Mouse (Mus musculus): ENCODE measurements at regions not wholly inside any gene's neighbourhood (a gene's known extent, or its start where the extent isn't known, plus 50 kb on each side); places are given as distances from the start of the nearest gene placed in this dataset.

- no peak overlapping the region for H3K4me3 ChIP-seq (ENCODE audit: low read length)
- no peak overlapping the region for H3K9ac ChIP-seq (ENCODE audit: low read depth, low read length)
- H3K27me3 ChIP-seq (ENCODE audit: control insufficient read depth, insufficient read depth, low read length): no peaks in the 10 kb centered on the region
- ATAC-seq (ENCODE audit: low FRiP score, low TSS enrichment): no peak
- no peak overlapping the region for H3K27ac ChIP-seq (ENCODE audit: low read depth, low read length)
- no peak overlapping the region for H3K4me2 ChIP-seq (replicated peaks; ENCODE audit: low read depth, low read length)
- no peaks in the 10 kb centered on the region for H3K36me3 ChIP-seq (ENCODE audit: control insufficient read depth, insufficient read depth, low read length)
- WGBS: 75% methylated on average over 3 of the region's 3 CpGs
- no peaks in the 10 kb centered on the region for H3K9me3 ChIP-seq (ENCODE audit: control insufficient read depth, low read length)
- H3K4me1 ChIP-seq (ENCODE audit: control insufficient read depth, insufficient read depth, low read length): no peaks in the 10 kb centered on the region
These were observed 58.7 kb upstream of the Nampt start for GRCm38 (mm10) chr12:32760627-32761026.

- no peaks in the 10 kb centered on the region for H3K27me3 ChIP-seq (ENCODE audit: control insufficient read depth, insufficient read depth, low read length)
- no peak for ATAC-seq (ENCODE audit: low FRiP score, low TSS enrichment)
- no peak overlapping the region for H3K4me2 ChIP-seq (replicated peaks; ENCODE audit: low read depth, low read length)
- WGBS: 50% methylated on average over 3 of the region's 3 CpGs
- no peak overlapping the region for H3K4me3 ChIP-seq (ENCODE audit: low read length)
- no peaks in the 10 kb centered on the region for H3K9me3 ChIP-seq (ENCODE audit: control insufficient read depth, low read length)
- no peaks in the 10 kb centered on the region for H3K4me1 ChIP-seq (ENCODE audit: control insufficient read depth, insufficient read depth, low read length)
- H3K27ac ChIP-seq (ENCODE audit: low read depth, low read length): no peak overlapping the region
- no peak overlapping the region for H3K9ac ChIP-seq (ENCODE audit: low read depth, low read length)
- no peaks in the 10 kb centered on the region for H3K36me3 ChIP-seq (ENCODE audit: control insufficient read depth, insufficient read depth, low read length)
These were observed 58.3 kb upstream of the Nampt start for GRCm38 (mm10) chr12:32761055-32761454.

GRCm38 (mm10) chr12:32764271-32764670 lies 55.1 kb upstream of the Nampt start:
- Histone ChIP-seq H3K9ac (ENCODE audit: low read depth, low read length) (no peak overlapping the region), H3K27ac (ENCODE audit: low read depth, low read length) (no peak overlapping the region), H3K4me1 (ENCODE audit: control insufficient read depth, insufficient read depth, low read length) (no peaks in the 10 kb centered on the region), H3K36me3 (ENCODE audit: control insufficient read depth, insufficient read depth, low read length) (no peaks in the 10 kb centered on the region), H3K27me3 (ENCODE audit: control insufficient read depth, insufficient read depth, low read length) (no peaks in the 10 kb centered on the region), H3K4me2 (replicated peaks; ENCODE audit: low read depth, low read length) (no peak overlapping the region), H3K9me3 (ENCODE audit: control insufficient read depth, low read length) (no peaks in the 10 kb centered on the region), H3K4me3 (ENCODE audit: low read length) (no peak overlapping the region)
- no peak for ATAC-seq (ENCODE audit: low FRiP score, low TSS enrichment)
- 86% methylated on average over 3 of the region's 3 CpGs for WGBS

- Histone ChIP-seq H3K27me3 (ENCODE audit: control insufficient read depth, insufficient read depth, low read length) (no peaks in the 10 kb centered on the region), H3K9me3 (ENCODE audit: control insufficient read depth, low read length) (no peaks in the 10 kb centered on the region), H3K4me3 (ENCODE audit: low read length) (no peak overlapping the region), H3K27ac (ENCODE audit: low read depth, low read length) (no peak overlapping the region), H3K4me1 (ENCODE audit: control insufficient read depth, insufficient read depth, low read length) (no peaks in the 10 kb centered on the region), H3K36me3 (ENCODE audit: control insufficient read depth, insufficient read depth, low read length) (no peaks in the 10 kb centered on the region), H3K9ac (ENCODE audit: low read depth, low read length) (no peak overlapping the region), H3K4me2 (replicated peaks; ENCODE audit: low read depth, low read length) (no peak overlapping the region)
- WGBS: 81% methylated on average over 7 of the region's 7 CpGs
- ATAC-seq (ENCODE audit: low FRiP score, low TSS enrichment): no peak
These were observed 54.6 kb upstream of the Nampt start for GRCm38 (mm10) chr12:32764747-32765146.

- no peaks in the 10 kb centered on the region for H3K9me3 ChIP-seq (ENCODE audit: control insufficient read depth, low read length)
- no peaks in the 10 kb centered on the region for H3K36me3 ChIP-seq (ENCODE audit: control insufficient read depth, insufficient read depth, low read length)
- no peak overlapping the region for H3K27ac ChIP-seq (ENCODE audit: low read depth, low read length)
- H3K4me2 ChIP-seq (replicated peaks; ENCODE audit: low read depth, low read length): no peak overlapping the region
- no peak overlapping the region for H3K9ac ChIP-seq (ENCODE audit: low read depth, low read length)
- no peak overlapping the region for H3K4me3 ChIP-seq (ENCODE audit: low read length)
- ATAC-seq (ENCODE audit: low FRiP score, low TSS enrichment): no peak
- no peaks in the 10 kb centered on the region for H3K4me1 ChIP-seq (ENCODE audit: control insufficient read depth, insufficient read depth, low read length)
- no peaks in the 10 kb centered on the region for H3K27me3 ChIP-seq (ENCODE audit: control insufficient read depth, insufficient read depth, low read length)
These were observed 53.5 kb upstream of the Nampt start for GRCm38 (mm10) chr12:32765861-32766260.

- Histone ChIP-seq H3K9me3 (ENCODE audit: control insufficient read depth, low read length) (no peaks in the 10 kb centered on the region), H3K4me3 (ENCODE audit: low read length) (no peak overlapping the region), H3K36me3 (ENCODE audit: control insufficient read depth, insufficient read depth, low read length) (no peaks in the 10 kb centered on the region), H3K27me3 (ENCODE audit: control insufficient read depth, insufficient read depth, low read length) (no peaks in the 10 kb centered on the region), H3K4me1 (ENCODE audit: control insufficient read depth, insufficient read depth, low read length) (no peaks in the 10 kb centered on the region), H3K4me2 (replicated peaks; ENCODE audit: low read depth, low read length) (no peak overlapping the region), H3K27ac (ENCODE audit: low read depth, low read length) (no peak overlapping the region), H3K9ac (ENCODE audit: low read depth, low read length) (no peak overlapping the region)
- WGBS: 80% methylated on average over 3 of the region's 3 CpGs
- no peak for ATAC-seq (ENCODE audit: low FRiP score, low TSS enrichment)
These were observed 52.8 kb upstream of the Nampt start for GRCm38 (mm10) chr12:32766575-32766974.

- Histone ChIP-seq H3K36me3 (ENCODE audit: control insufficient read depth, insufficient read depth, low read length) (no peaks in the 10 kb centered on the region), H3K4me1 (ENCODE audit: control insufficient read depth, insufficient read depth, low read length) (no peaks in the 10 kb centered on the region), H3K9ac (ENCODE audit: low read depth, low read length) (no peak overlapping the region), H3K4me3 (ENCODE audit: low read length) (no peak overlapping the region), H3K4me2 (replicated peaks; ENCODE audit: low read depth, low read length) (no peak overlapping the region), H3K27me3 (ENCODE audit: control insufficient read depth, insufficient read depth, low read length) (no peaks in the 10 kb centered on the region), H3K27ac (ENCODE audit: low read depth, low read length) (no peak overlapping the region), H3K9me3 (ENCODE audit: control insufficient read depth, low read length) (no peaks in the 10 kb centered on the region)
- 89% methylated on average over 7 of the region's 7 CpGs for WGBS
- no peak for ATAC-seq (ENCODE audit: low FRiP score, low TSS enrichment)
These were observed 51.9 kb upstream of the Nampt start for GRCm38 (mm10) chr12:32767206-32768081.

GRCm38 (mm10) chr12:32768082-32768743 lies 51.1 kb upstream of the Nampt start:
- Histone ChIP-seq H3K36me3 (ENCODE audit: control insufficient read depth, insufficient read depth, low read length) (no peaks in the 10 kb centered on the region), H3K9me3 (ENCODE audit: control insufficient read depth, low read length) (no peaks in the 10 kb centered on the region), H3K4me1 (ENCODE audit: control insufficient read depth, insufficient read depth, low read length) (no peaks in the 10 kb centered on the region), H3K4me3 (ENCODE audit: low read length) (no peak overlapping the region), H3K27ac (ENCODE audit: low read depth, low read length) (no peak overlapping the region), H3K4me2 (replicated peaks; ENCODE audit: low read depth, low read length) (no peak overlapping the region), H3K27me3 (ENCODE audit: control insufficient read depth, insufficient read depth, low read length) (no peaks in the 10 kb centered on the region), H3K9ac (ENCODE audit: low read depth, low read length) (no peak overlapping the region)
- no peak for ATAC-seq (ENCODE audit: low FRiP score, low TSS enrichment)
- 71% methylated on average over 3 of the region's 3 CpGs for WGBS

- no peaks in the 10 kb centered on the region for H3K4me1 ChIP-seq (ENCODE audit: control insufficient read depth, insufficient read depth, low read length)
- H3K9me3 ChIP-seq (ENCODE audit: control insufficient read depth, low read length): no peaks in the 10 kb centered on the region
- H3K9ac ChIP-seq (ENCODE audit: low read depth, low read length): no peak overlapping the region
- H3K27ac ChIP-seq (ENCODE audit: low read depth, low read length): no peak overlapping the region
- H3K27me3 ChIP-seq (ENCODE audit: control insufficient read depth, insufficient read depth, low read length): no peaks in the 10 kb centered on the region
- no peaks in the 10 kb centered on the region for H3K36me3 ChIP-seq (ENCODE audit: control insufficient read depth, insufficient read depth, low read length)
- no peak overlapping the region for H3K4me2 ChIP-seq (replicated peaks; ENCODE audit: low read depth, low read length)
- WGBS: 75% methylated on average over 3 of the region's 3 CpGs
- ATAC-seq (ENCODE audit: low FRiP score, low TSS enrichment): no peak
- no peak overlapping the region for H3K4me3 ChIP-seq (ENCODE audit: low read length)
These were observed 50.4 kb upstream of the Nampt start for GRCm38 (mm10) chr12:32768744-32769535.

All from kidney, embryonic 14.5 days (tissue).